Mouse (Mus musculus): ENCODE data around the gene Tcn2. TPM values are rescaled to one million over a fixed set of nuclear protein-coding genes. Genes with fewer than 3 reads are reported as not detected.
"Not testable (repeated sequence)": the region's sequence is repeated elsewhere in the genome, so short reads cannot be mapped to it uniquely, and the experiment has no call there.

The Tcn2 gene
- total RNA-seq, 1 experiment from 2014 or later, result 128 TPM

GRCm38 (mm10) chr11:3930019-3930418, 1.9 kb downstream of the Tcn2 start:
- DNase-seq, result no peak

- no peak for DNase-seq
Observed at GRCm38 (mm10) chr11:3925916-3926315, 6.0 kb downstream of the Tcn2 start.

- DNase-seq, result no peak
Observed at GRCm38 (mm10) chr11:3922731-3923130, 9.2 kb downstream of the Tcn2 start.

GRCm38 (mm10) chr11:3922115-3922514, 9.8 kb downstream of the Tcn2 start:
- DNase-seq, result no peak

GRCm38 (mm10) chr11:3921281-3921850, 10.6 kb downstream of the Tcn2 start:
- DNase-seq, result peak; percentile 56

GRCm38 (mm10) chr11:3920476-3920875, 11.5 kb downstream of the Tcn2 start:
- no peak for DNase-seq

GRCm38 (mm10) chr11:3918738-3919137, 13.2 kb downstream of the Tcn2 start:
- DNase-seq, result no peak

- DNase-seq, result peak; percentile 91
Observed at GRCm38 (mm10) chr11:3914109-3914840, 17.7 kb downstream of the Tcn2 start, which contains the start of gene Slc35e4. Gene Slc35e4 (minus strand): TSS chr11:3914664.

- DNase-seq, result peak; percentile 96
Observed at GRCm38 (mm10) chr11:3913316-3914108, 18.4 kb downstream of the Tcn2 start.

- peak; percentile 45 for DNase-seq
Observed at GRCm38 (mm10) chr11:3912875-3913271, 19.1 kb downstream of the Tcn2 start.

- peak; percentile 60 for DNase-seq
Observed at GRCm38 (mm10) chr11:3912100-3912874, 19.7 kb downstream of the Tcn2 start.

- not testable (repeated sequence) for DNase-seq
Observed at GRCm38 (mm10) chr11:3911440-3911839, 20.5 kb downstream of the Tcn2 start.

GRCm38 (mm10) chr11:3910513-3911310, 21.2 kb downstream of the Tcn2 start:
- no peak for DNase-seq

- no peak for DNase-seq
Observed at GRCm38 (mm10) chr11:3909236-3909635, 22.7 kb downstream of the Tcn2 start.

- DNase-seq, result peak; percentile 49
Observed at GRCm38 (mm10) chr11:3905446-3905845, 26.5 kb downstream of the Tcn2 start.

GRCm38 (mm10) chr11:3904673-3905072, 27.3 kb downstream of the Tcn2 start:
- no peak for DNase-seq

GRCm38 (mm10) chr11:3903046-3903445, 28.9 kb downstream of the Tcn2 start:
- DNase-seq, result peak; percentile 76

- no peak for DNase-seq
Observed at GRCm38 (mm10) chr11:3902516-3902915, 29.4 kb downstream of the Tcn2 start.

GRCm38 (mm10) chr11:3900296-3900695, 31.7 kb downstream of the Tcn2 start:
- DNase-seq, result no peak

- no peak for DNase-seq
Observed at GRCm38 (mm10) chr11:3895933-3896332, 36.0 kb downstream of the Tcn2 start.

- no peak for DNase-seq
Observed at GRCm38 (mm10) chr11:3895458-3895857, 36.5 kb downstream of the Tcn2 start.

Measured in adrenal gland, postnatal 25 days (tissue).